Mouse (Mus musculus): ENCODE data around the gene Serf2. TPM values are rescaled to one million over a fixed set of nuclear protein-coding genes. Genes with fewer than 3 reads are reported as not detected.
A peak's percentile ranks its signal among the peaks of the same experiment; 100 is the strongest.
"Not testable (repeated sequence)": the region's sequence is repeated elsewhere in the genome, so short reads cannot be mapped to it uniquely, and the experiment has no call there.

The Serf2 gene
- total and polyA plus RNA-seq, 3 experiments: 272 to 371 (median 332) TPM

DNA sequence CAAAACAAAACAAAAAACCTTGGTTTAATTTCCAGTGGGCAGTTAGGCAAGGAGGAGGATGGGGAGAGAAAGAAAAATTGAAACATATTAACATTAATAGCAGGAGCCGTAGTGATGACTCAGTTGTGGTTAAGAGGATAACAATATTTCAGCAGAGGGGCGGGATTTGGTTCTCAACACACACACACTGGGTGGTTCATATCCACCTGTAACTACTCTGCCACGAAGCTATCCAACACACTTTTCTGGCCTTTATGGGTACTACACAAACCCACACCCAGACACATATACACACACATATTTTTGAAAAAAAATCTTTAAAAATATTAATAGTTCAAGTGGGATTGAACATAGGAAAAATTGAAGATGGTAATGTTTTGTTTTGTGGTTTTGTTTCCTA, 2.0 kb upstream of the Serf2 start:
- no peak for DNase-seq

DNA sequence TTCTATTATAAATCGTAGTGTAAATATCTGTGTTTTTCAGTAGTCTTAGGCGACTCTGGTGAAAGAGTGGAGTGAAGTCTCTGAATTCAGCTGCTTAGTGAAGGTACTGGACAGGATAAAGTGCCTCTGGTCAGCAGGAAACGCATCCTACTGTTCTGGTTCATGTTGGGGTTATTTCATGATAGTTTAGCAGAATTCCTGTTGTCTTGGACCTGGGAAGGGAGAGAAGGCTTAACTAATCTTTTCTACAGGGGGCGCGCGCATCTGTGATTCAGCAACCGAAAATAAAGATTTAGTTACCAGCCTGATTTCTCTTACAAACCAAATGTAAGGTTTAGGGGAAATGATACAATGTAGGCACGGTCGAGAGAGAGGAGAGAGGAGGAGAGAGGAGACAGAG, 859 bp upstream of the Serf2 start:
- peak; percentile 59 for DNase-seq

- DNase-seq: no peak
Measured at GRCm38 (mm10) chr2:121449545-121450011, 583 bp downstream of the Serf2 start.

DNA sequence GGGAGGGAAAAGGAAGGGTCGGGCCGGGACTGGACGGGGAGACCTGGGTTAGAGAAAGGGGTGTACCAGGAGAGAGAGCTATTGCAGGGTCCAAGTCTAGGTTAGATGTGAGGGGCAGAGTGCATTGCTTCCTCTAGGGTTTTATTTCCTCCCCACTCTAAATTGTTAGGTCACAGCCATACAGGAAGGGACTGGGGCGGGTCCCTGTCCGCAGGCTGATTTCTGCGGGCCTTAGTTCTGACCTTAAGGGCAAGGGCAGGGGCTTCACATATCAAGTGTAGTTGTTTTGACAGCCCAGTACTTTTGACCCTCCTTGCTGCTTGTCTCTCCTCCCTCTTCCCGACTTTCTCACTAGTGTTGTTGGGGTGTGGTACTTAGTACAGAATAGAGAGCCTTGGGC, 1.1 kb downstream of the Serf2 start:
- DNase-seq: peak; percentile 42

DNA sequence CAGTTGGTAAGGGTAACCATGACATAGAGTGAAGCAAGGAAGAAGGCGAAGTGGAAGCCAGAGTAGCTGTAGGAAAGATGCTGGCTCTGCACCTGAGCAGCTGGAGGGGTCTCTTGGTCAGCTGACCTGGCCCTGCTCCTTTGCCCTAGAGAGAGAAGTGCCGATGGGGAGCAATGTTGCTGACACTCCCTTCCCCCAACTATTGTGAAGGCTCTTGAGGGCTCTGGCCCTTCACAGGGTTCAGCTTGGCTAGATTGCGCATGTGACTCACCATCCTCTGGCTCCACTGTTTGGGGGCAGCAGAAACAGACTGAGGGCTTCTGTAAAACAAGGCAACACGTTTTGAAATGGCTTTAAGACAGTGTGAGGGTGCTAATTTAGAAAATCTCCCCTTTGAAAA, 3.4 kb downstream of the Serf2 start:
- peak; percentile 29 for DNase-seq

GRCm38 (mm10) chr2:121452990-121453389, 4.0 kb downstream of the Serf2 start, which contains the start of gene Hypk:
Gene Hypk, plus strand, starts transcription at chr2:121453290.
- no peak for DNase-seq

- no peak for DNase-seq
Measured at GRCm38 (mm10) chr2:121453917-121454316, 4.9 kb downstream of the Serf2 start.

DNA sequence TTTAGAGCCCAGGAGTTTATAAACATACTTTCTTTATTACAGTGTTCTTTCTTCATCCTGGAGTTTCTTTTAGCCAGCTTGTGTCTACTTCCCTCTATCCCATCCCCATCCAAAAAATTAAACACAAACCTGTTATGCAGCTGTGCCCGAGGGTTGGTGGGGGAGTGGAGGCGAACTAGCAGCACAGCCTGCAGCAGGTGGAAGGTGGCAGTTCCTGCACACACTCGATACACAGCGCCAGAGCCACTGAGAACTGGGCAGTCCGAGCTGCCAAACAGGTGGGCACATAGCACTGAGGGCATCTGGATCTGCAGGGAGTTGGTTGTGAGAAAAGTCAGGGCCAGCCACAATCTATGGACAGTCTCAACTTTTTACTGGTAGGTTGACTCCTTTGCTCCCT, 6.5 kb downstream of the Serf2 start:
- DNase-seq: no peak

- peak; percentile 91 for DNase-seq
Measured at GRCm38 (mm10) chr2:121456692-121457642, 8.0 kb downstream of the Serf2 start, which contains the start of gene Serinc4. Gene Serinc4, minus strand, starts transcription at chr2:121456781.

DNA sequence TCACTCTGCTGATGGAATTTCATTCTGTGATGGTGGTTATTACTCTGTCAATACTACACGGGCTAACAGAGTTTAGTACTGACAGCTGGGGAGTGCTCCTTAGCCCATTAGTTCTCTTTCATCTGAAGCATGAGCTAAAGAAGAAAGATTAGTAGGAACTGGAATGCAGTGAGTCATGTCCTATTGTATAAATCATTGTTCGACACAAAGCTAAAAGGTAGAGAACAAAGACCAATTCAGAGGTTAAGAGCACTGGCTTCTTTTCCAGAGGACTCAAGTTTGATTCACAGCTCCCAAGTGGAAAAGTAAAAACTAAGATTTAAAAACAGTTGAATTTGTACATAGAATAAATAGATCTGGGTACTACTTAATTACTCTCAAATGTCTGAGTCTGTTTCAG, 11.1 kb downstream of the Serf2 start:
- DNase-seq: no peak

GRCm38 (mm10) chr2:121468982-121469381, 20.0 kb downstream of the Serf2 start:
- not testable (repeated sequence) for DNase-seq

DNA sequence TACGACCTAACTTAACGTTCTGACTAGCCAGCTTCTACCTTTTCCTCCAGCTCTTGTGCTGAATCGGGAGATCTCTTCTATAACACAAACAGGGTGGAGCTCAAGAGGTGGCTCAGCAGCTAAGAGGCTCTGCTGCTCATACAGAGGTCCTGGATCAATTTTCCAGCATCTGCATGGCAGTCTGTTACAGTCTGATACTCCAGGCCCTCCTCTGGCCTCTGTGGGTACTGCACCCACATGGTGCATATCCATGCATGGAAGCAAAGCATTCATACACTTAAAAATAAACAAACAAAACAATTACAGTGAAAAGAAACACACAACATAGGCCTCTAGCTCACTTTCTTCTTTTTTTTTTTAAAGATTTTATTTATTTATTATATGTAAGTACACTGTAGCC, 23.8 kb downstream of the Serf2 start:
- DNase-seq: not testable (repeated sequence)

GRCm38 (mm10) chr2:121473301-121474179, 24.5 kb downstream of the Serf2 start, which contains the start of gene Mfap1b:
Gene Mfap1b, minus strand, starts transcription at chr2:121474067.
- peak; percentile 86 for DNase-seq

DNA sequence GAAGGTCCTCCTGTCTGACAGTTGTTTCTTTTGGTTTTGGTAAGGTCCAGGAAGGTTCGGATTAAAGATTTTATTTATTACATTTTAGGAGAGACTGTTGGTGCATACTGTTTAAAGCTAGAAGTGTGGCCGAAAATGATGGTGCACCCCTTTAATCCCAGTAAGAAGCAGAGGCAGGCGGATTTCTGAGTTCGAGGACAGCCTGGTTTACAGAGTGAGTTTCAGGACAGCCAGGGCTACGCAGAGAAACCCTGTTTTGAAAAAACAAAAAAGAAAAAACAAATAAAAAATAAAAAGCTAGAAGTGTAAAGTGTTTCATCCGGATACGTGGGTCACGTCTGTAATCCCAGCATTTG, 25.2 kb downstream of the Serf2 start:
- no peak for DNase-seq

GRCm38 (mm10) chr2:121475306-121475705, 26.3 kb downstream of the Serf2 start:
- DNase-seq: not testable (repeated sequence)

GRCm38 (mm10) chr2:121477491-121478266, 28.7 kb downstream of the Serf2 start:
- no peak for DNase-seq

- DNase-seq: peak; percentile 24
Measured at GRCm38 (mm10) chr2:121480498-121480897, 31.5 kb downstream of the Serf2 start.

DNA sequence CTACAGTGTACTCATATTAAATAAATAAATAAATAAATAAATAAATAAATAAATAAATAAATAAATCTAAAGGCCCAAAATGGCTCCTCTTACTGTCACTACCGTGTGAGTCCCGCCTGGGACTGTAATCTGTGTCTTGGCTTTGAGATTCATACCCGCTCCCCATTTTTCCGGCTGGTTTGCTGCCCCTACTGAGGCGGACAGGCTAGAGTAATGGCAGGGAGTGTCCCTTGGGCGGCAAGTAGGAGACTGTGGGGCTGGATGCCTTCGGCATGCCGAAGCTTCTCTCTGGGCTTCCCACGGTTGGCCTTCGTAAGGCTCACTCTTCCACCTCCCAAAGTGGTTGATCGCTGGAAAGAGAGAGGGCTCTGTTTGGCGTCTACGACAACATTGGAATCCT, 31.9 kb downstream of the Serf2 start:
- DNase-seq: not testable (repeated sequence)

DNA sequence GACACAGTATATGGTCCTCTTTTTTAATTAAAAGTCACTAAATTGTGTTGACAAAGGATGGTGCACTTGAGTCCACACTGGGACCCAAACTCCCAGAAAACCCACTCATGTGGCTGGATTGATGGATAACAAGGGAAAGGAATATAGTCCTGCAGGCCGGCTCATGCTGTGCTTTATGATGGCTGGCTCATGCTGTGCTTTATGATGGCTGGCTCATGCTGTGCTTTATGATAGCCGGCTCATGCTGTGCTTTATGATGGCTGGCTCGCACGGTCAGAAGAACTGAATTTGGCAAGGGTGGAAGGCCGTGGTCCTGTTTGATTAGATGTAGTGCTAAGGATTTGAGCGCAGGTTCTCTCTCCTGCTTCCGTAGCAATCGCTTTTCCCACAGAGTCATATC, 34.6 kb downstream of the Serf2 start:
- no peak for DNase-seq

- DNase-seq: not testable (repeated sequence)
Measured at GRCm38 (mm10) chr2:121484403-121484802, 35.4 kb downstream of the Serf2 start.

- not testable (repeated sequence) for DNase-seq
Measured at GRCm38 (mm10) chr2:121501550-121501949, 52.6 kb downstream of the Serf2 start.

Measured in adrenal gland, adult 2 months (tissue).